Mouse (Mus musculus): ENCODE results near the gene Usp37.

DNA sequence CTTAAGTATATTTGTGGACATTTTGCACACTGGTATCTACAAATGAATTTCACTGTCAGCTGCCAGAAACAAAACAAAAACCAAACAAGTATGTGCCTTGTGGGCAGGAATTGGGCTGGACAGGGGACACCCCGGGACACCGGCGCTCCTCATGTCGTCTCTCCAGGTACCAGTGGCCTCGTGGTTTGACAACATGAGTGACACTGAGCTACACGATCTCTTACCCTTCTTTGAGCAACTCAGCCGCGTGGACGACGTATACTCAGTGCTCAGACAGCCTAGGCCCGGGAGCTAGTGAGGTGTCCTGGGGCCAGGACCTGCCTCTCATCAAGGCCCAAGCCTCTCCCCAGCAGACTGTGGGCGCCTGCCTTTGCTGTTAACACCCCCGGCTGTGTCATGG is 148.8 kb downstream of the Usp37 start:
- TF ChIP-seq EP300 (IDR thresholded peaks at IDR 0.05; ENCODE audit: insufficient read depth, low read depth, low read length) = no peak
- no peak for TF ChIP-seq CTCF (IDR thresholded peaks at IDR 0.05; ENCODE audit: low read depth, low read length)
- no peak for TF ChIP-seq POLR2A (IDR thresholded peaks at IDR 0.05; ENCODE audit: insufficient read depth, low read length)

Measured in ES-Bruce4 (cell line).